1 mouse cellular context compared by ENCODE assay signal in the genomic region with DNA sequence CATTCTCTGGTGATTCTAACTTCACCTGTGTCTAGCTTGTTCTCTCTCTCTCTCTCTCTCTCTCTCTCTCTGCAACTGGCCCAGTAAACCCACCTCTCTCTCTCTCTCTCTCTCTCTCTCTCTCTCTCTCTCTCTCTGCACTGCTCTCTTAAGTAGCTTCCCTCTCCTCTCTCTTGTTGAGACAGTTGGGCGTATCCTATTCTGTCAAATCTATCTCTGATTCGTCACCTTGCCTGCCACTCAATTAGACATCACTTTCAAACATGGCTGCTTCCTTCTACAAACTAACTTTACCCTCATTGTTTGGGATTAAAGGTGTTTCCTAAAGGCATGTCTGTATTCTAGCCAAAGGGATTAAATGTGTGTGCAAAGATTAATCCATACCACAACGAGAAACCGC. TPM values are rescaled to one million over a fixed set of nuclear protein-coding genes. Genes with fewer than 3 reads are reported as not detected.
"Had no signal": no experiment of that assay in that cellular context is flagged by ENCODE, and none has a peak within 500 bp of the region (broad histone marks: within the 10 kb centered on the region; RNA-seq: fewer than 3 reads in every experiment).

No protein-coding gene starts in this region.

RNA-seq across cellular contexts. Expression of gene Pawr, which starts 14.4 kb away (rescaled TPM):
- total RNA-seq: neutrophil, adult 5-6 weeks had no signal
